Mouse (Mus musculus) Patski (cell line): ENCODE results near the gene Trim66. TPM values are rescaled to one million over a fixed set of nuclear protein-coding genes. Genes with fewer than 3 reads are reported as not detected.

Experiments used
- ATAC-seq: fragments of 100-300 bp; one replicate; pipeline ENCODE4 v1.8.0; 2021
- CTCF ChIA-PET: fragments of 350-600 bp; sonication (Branson Sonifier 250); formaldehyde crosslinking; loops from one replicate; lab custom pipeline; 2022; ENCODE audit warnings: inconsistent platforms; lab: Charles Lee
- POLR2A ChIA-PET: fragments of 350-600 bp; sonication (Branson Sonifier 250); formaldehyde crosslinking; loops from one replicate; lab custom pipeline; 2022; ENCODE audit warnings: antibody characterized with exemption, inconsistent platforms; lab: Charles Lee
- DNase-seq: peaks from one replicate; pipeline ENCODE4 v3.0.0-alpha.2; 2011; ENCODE audit warnings: low read depth, low spot score
- H3K27me3 ChIP-seq: fragments of 371-371 bp; one replicate; pipeline ENCODE4 v1.5.1; 2021
- CTCF ChIP-seq: fragments of 100-300 bp; IDR thresholded peaks from one replicate; pipeline ENCODE4 v1.5.1; 2021
- in situ Hi-C: fragments of 300-500 bp; cut with MboI; formaldehyde crosslinking; loops from 3 replicates; pipeline ENCODE4 v1.11.1; 2018; ENCODE audit warnings: low pct_unique_long_range_greater_than_20kb, mixed read lengths
- polyA plus RNA-seq: library from polyadenylated mRNA; unstranded; gene quantifications from one replicate; pipeline ENCODE4 v1.2.3, GENCODE M21; 2021

Trim66 gene
- polyA plus RNA-seq, 1 experiment from 2014 or later, result 0.32 TPM

- in situ Hi-C loops, result no loop called here
- DNase-seq (no peak), ATAC-seq (no peak)
- TF ChIP-seq CTCF, result no peak
- no peaks in the 10 kb centered on the region for H3K27me3 ChIP-seq
- POLR2A ChIA-PET, result no interaction called here
- CTCF ChIA-PET, result interaction anchor here (1.3 kb wide), 1 partner anchor 18 kb away, joined by 3 read pairs; no protein-coding TSS in a partner anchor
Measured at GRCm38 (mm10) chr7:109510799-109511198, 2.9 kb upstream of the Trim66 start.

- no peak for TF ChIP-seq CTCF
- ATAC-seq (no peak), DNase-seq (no peak)
- CTCF ChIA-PET, result interaction anchor here (1.4 kb wide), 1 partner anchor 36 kb away, joined by 3 read pairs; no protein-coding TSS in a partner anchor
- in situ Hi-C loops, result no loop called here
- POLR2A ChIA-PET, result no interaction called here
- no peaks in the 10 kb centered on the region for H3K27me3 ChIP-seq
Measured at GRCm38 (mm10) chr7:109507572-109507971, 362 bp downstream of the Trim66 start.

GRCm38 (mm10) chr7:109507119-109507518 is 815 bp downstream of the Trim66 start:
- TF ChIP-seq CTCF, result no peak
- ChIA-PET POLR2A (no interaction called here), CTCF (interaction anchor here (1.4 kb wide), 1 partner anchor 35 kb away, joined by 3 read pairs; no protein-coding TSS in a partner anchor)
- no peak for DNase-seq
- in situ Hi-C loops, result no loop called here
- no peaks in the 10 kb centered on the region for H3K27me3 ChIP-seq
- no peak for ATAC-seq

- in situ Hi-C loops, result no loop called here
- ATAC-seq (no peak), DNase-seq (no peak)
- ChIA-PET CTCF (no interaction called here), POLR2A (no interaction called here)
- TF ChIP-seq CTCF, result no peak
- H3K27me3 ChIP-seq, result no peaks in the 10 kb centered on the region
Measured at GRCm38 (mm10) chr7:109497507-109497906, 10.4 kb downstream of the Trim66 start.

GRCm38 (mm10) chr7:109493319-109494316 is 14.3 kb downstream of the Trim66 start:
- DNase-seq (no peak), ATAC-seq (no peak)
- no peak for TF ChIP-seq CTCF
- H3K27me3 ChIP-seq, result no peaks in the 10 kb centered on the region
- ChIA-PET POLR2A (no interaction called here), CTCF (no interaction called here)
- in situ Hi-C loops, result no loop called here

- DNase-seq (no peak), ATAC-seq (no peak)
- in situ Hi-C loops, result no loop called here
- TF ChIP-seq CTCF, result no peak
- ChIA-PET POLR2A (no interaction called here), CTCF (no interaction called here)
- no peaks in the 10 kb centered on the region for H3K27me3 ChIP-seq
Measured at GRCm38 (mm10) chr7:109492616-109493318, 15.2 kb downstream of the Trim66 start.

GRCm38 (mm10) chr7:109484221-109484620 is 23.7 kb downstream of the Trim66 start:
- ATAC-seq, result peak; percentile 54
- DNase-seq, result peak; percentile 6
- in situ Hi-C loops, result no loop called here
- POLR2A ChIA-PET, result no interaction called here
- no peak for TF ChIP-seq CTCF
- CTCF ChIA-PET, result interaction anchor here (1.1 kb wide), 1 partner anchor 13 kb away, joined by 4 read pairs; no protein-coding TSS in a partner anchor
- H3K27me3 ChIP-seq, result no peaks in the 10 kb centered on the region

- ChIA-PET POLR2A (interaction anchor here (1.1 kb wide), 1 partner anchor 14 kb away, joined by 3 read pairs; no protein-coding TSS in a partner anchor), CTCF (interaction anchor here (1.4 kb wide), 1 partner anchor 36 kb away, joined by 3 read pairs; no protein-coding TSS in a partner anchor)
- ATAC-seq, result no peak
- no peaks in the 10 kb centered on the region for H3K27me3 ChIP-seq
- DNase-seq, result no peak
- in situ Hi-C loops, result no loop called here
- no peak for TF ChIP-seq CTCF
Measured at GRCm38 (mm10) chr7:109480765-109481197, 27.2 kb downstream of the Trim66 start.

GRCm38 (mm10) chr7:109477926-109478325 is 30.0 kb downstream of the Trim66 start:
- POLR2A ChIA-PET, result interaction anchor here (1.5 kb wide), 1 partner anchor 10 kb away, joined by 3 read pairs; no protein-coding TSS in a partner anchor
- CTCF ChIA-PET, result no interaction called here
- no peak for DNase-seq
- no peaks in the 10 kb centered on the region for H3K27me3 ChIP-seq
- in situ Hi-C loops, result no loop called here
- ATAC-seq, result no peak
- TF ChIP-seq CTCF, result no peak

- TF ChIP-seq CTCF, result no peak
- no peak for DNase-seq
- H3K27me3 ChIP-seq, result no peaks in the 10 kb centered on the region
- ATAC-seq, result peak; percentile 84
- POLR2A ChIA-PET, result interaction anchor here (0.6 kb wide), 2 partner anchors 28 to 124 kb away, joined by 3 to 7 read pairs; no protein-coding TSS in a partner anchor
- in situ Hi-C loops, result no loop called here
- CTCF ChIA-PET, result no interaction called here
Measured at GRCm38 (mm10) chr7:109470700-109471099, 37.2 kb downstream of the Trim66 start.
